Mouse (Mus musculus): ENCODE measurements around the gene Vav3.
A peak's percentile ranks its signal among the peaks of the same experiment; 100 is the strongest.

Vav3 gene

GRCm38 (mm10) chr3:109711751-109712150 lies 371.3 kb downstream of the Vav3 start:
- DNase-seq, result no peak

- no peak for DNase-seq
Measured at GRCm38 (mm10) chr3:109714476-109714875, 374.0 kb downstream of the Vav3 start.

- no peak for DNase-seq
Measured at GRCm38 (mm10) chr3:109721753-109722152, 381.3 kb downstream of the Vav3 start.

DNA sequence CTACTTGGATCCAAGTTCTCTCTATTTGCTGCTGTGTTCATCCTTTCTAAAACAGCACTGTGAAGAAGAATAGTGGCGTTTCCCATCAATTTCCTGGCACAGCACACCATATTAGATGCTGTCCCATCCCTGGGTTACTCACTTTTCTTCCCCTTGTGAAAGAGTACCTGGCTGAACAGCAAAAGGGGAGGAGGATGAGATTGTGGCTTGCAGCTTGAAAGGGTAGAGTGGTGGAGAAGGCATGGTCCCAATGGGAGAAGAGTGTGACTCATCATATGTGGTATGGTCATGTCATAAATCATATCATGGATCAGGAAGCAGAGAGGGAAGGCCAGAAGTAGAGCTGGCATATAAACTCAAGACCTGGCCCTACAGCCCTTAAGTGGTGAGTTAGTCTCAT lies 386.3 kb downstream of the Vav3 start:
- DNase-seq, result no peak

GRCm38 (mm10) chr3:109731592-109732230 lies 391.3 kb downstream of the Vav3 start:
- DNase-seq, result no peak

- DNase-seq, result peak; percentile 44
Measured at GRCm38 (mm10) chr3:109732327-109733182, 392.1 kb downstream of the Vav3 start.
